ENCODE assay signal across 8 mouse cellular contexts in the genomic region with DNA sequence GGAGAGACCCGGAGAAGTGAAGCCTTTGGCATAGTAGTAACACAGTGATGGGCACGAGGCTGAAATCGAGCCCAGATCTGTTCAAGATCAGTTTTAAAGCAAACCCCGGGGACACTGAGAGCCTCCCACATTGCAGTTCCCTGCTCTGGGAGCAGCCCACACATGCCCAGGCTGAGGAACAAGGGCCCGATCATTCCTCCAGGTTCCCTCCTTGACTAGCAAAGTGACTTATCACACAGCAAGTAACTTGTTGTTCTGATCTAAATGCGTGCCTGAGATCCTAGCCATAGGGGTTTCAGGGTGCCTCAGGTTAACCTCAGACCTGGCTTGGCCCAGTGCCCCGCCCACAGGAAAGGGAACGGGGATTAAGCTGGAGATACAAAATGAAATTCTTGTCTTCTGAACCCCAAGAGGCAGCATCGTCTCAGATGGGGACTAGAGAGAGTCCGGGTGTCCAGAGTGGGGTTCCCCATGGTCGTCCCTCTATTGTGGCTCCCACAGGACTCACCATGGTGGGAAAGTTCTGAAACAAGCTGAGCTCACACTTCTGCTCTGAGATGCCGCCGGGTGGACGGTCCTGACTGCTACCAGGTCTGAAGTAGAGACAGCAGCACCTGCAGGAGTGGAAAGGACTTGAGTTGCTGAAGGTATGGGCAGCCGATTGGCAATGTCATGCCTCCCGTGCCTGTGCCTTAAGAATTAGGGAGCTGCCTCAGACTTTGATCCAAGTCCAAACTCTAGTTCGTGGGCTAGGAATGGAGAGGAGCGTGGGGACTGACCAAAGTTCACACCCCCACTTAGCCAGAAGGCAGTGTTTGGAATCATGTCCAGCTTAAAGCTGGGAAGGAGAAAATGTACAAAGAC. TPM values are rescaled to one million over a fixed set of nuclear protein-coding genes. Genes with fewer than 3 reads are reported as not detected.
DNase-seq lines count a peak whose midpoint lies in the region; ATAC-seq and TF ChIP-seq lines count a peak whose summit lies in the region.

No protein-coding gene starts in this region.

- H3K27ac ChIP-seq in forebrain, embryonic 12.5 days = peak overlapping the region; percentile 93; the same call in 1 of the 2 replicates
- H3K27ac ChIP-seq in forebrain, embryonic 14.5 days (ENCODE audit: low read depth, low read length) = no peak overlapping the region
- H3K27ac ChIP-seq in heart, embryonic 15.5 days = peak overlapping the region; percentile 97
- no peak overlapping the region for H3K27ac ChIP-seq in stomach, postnatal 0 days (replicated peaks)

- H3K36me3 ChIP-seq in forebrain, embryonic 12.5 days (replicated peaks) = peaks cover 31% of the 10 kb centered on the region
- H3K36me3 ChIP-seq in forebrain, embryonic 14.5 days (ENCODE audit: control insufficient read depth, insufficient read depth, low read length) = peaks cover 17% of the 10 kb centered on the region
- H3K36me3 ChIP-seq in E14TG2a.4 (ENCODE audit: insufficient read depth, low read length) = peaks cover 49% of the 10 kb centered on the region
- peaks cover 16% of the 10 kb centered on the region for H3K36me3 ChIP-seq in heart, embryonic 15.5 days
- H3K36me3 ChIP-seq in stomach, postnatal 0 days (ENCODE audit: control insufficient read depth, insufficient read depth, low read length) = peaks cover 10% of the 10 kb centered on the region; the same call in 1 of the 2 replicates

- DNase-seq in forebrain, embryonic 14.5 days (ENCODE audit: low spot score) = no peak
- DNase-seq in large intestine, adult 2 months (ENCODE audit: low read depth, low spot score) = peak; percentile 19
- no peak for DNase-seq in stomach, postnatal 0 days (ENCODE audit: low spot score)
- no peak for DNase-seq in T-cell, adult 2 months (ENCODE audit: low spot score)

- H3K4me2 ChIP-seq in forebrain, embryonic 12.5 days = no peak overlapping the region
- no peak overlapping the region for H3K4me2 ChIP-seq in forebrain, embryonic 14.5 days (ENCODE audit: low read length)
- no peak overlapping the region for H3K4me2 ChIP-seq in heart, embryonic 15.5 days
- peak overlapping the region; percentile 69; the same call in 1 of the 2 replicates for H3K4me2 ChIP-seq in stomach, postnatal 0 days (replicated peaks; ENCODE audit: low read depth)

- H3K27me3 ChIP-seq in forebrain, embryonic 12.5 days = no peaks in the 10 kb centered on the region
- H3K27me3 ChIP-seq in forebrain, embryonic 14.5 days (replicated peaks; ENCODE audit: control insufficient read depth, insufficient read depth, low read length) = no peaks in the 10 kb centered on the region
- no peaks in the 10 kb centered on the region for H3K27me3 ChIP-seq in E14TG2a.4 (ENCODE audit: insufficient read depth, low read length)
- no peaks in the 10 kb centered on the region for H3K27me3 ChIP-seq in heart, embryonic 15.5 days
- no peaks in the 10 kb centered on the region for H3K27me3 ChIP-seq in stomach, postnatal 0 days (ENCODE audit: control insufficient read depth, insufficient read depth, low read length)

- H3K4me1 ChIP-seq in forebrain, embryonic 12.5 days = peaks cover 43% of the 10 kb centered on the region
- H3K4me1 ChIP-seq in forebrain, embryonic 14.5 days (ENCODE audit: control insufficient read depth, insufficient read depth, low read length) = peaks cover 19% of the 10 kb centered on the region
- H3K4me1 ChIP-seq in E14TG2a.4 (replicated peaks; ENCODE audit: low read depth, low read length) = peaks cover 76% of the 10 kb centered on the region
- H3K4me1 ChIP-seq in heart, embryonic 15.5 days (replicated peaks) = peaks cover 45% of the 10 kb centered on the region
- peaks cover 8% of the 10 kb centered on the region; the same call in 1 of the 2 replicates for H3K4me1 ChIP-seq in stomach, postnatal 0 days (replicated peaks; ENCODE audit: control insufficient read depth, insufficient read depth)

- H3K9ac ChIP-seq in forebrain, embryonic 12.5 days = 0 out of 2 replicates have a peak overlapping the region, but pooled peaks have one; percentile 95
- H3K9ac ChIP-seq in forebrain, embryonic 14.5 days (ENCODE audit: low read length) = no peak overlapping the region
- H3K9ac ChIP-seq in heart, embryonic 15.5 days = peak overlapping the region; percentile 83; the same call in 1 of the 2 replicates
- H3K9ac ChIP-seq in stomach, postnatal 0 days (ENCODE audit: low read length) = peak overlapping the region; percentile 74

- 85% methylated on average over 18 of the region's 18 CpGs for WGBS in forebrain, embryonic 12.5 days
- WGBS in forebrain, embryonic 14.5 days = 87% methylated on average over 18 of the region's 18 CpGs
- 74% methylated on average over 18 of the region's 18 CpGs for WGBS in heart, embryonic 15.5 days
- WGBS in large intestine, adult 2 months = 60% methylated on average over 18 of the region's 18 CpGs
- WGBS in stomach, postnatal 0 days = 77% methylated on average over 18 of the region's 18 CpGs

- no peaks in the 10 kb centered on the region for H3K9me3 ChIP-seq in forebrain, embryonic 12.5 days
- H3K9me3 ChIP-seq in forebrain, embryonic 14.5 days (replicated peaks; ENCODE audit: control insufficient read depth, low read length) = no peaks in the 10 kb centered on the region
- no peaks in the 10 kb centered on the region for H3K9me3 ChIP-seq in E14TG2a.4 (ENCODE audit: low read length)
- no peaks in the 10 kb centered on the region for H3K9me3 ChIP-seq in heart, embryonic 15.5 days (replicated peaks)
- no peaks in the 10 kb centered on the region for H3K9me3 ChIP-seq in stomach, postnatal 0 days (ENCODE audit: control insufficient read depth, low read length)

- no peak for ATAC-seq in forebrain, embryonic 12.5 days (ENCODE audit: low FRiP score)
- no peak for ATAC-seq in forebrain, embryonic 14.5 days
- ATAC-seq in heart, embryonic 15.5 days (replicated peaks; ENCODE audit: insufficient number of reproducible peaks, insufficient read depth, low FRiP score, low read depth) = no peak
- ATAC-seq in stomach, postnatal 0 days (ENCODE audit: low FRiP score, low TSS enrichment) = no peak
- no peak for ATAC-seq in megakaryocyte-erythroid progenitor cell, adult 5-6 weeks (replicated peaks; ENCODE audit: low FRiP score, low TSS enrichment, poor library complexity, severe bottlenecking)

- no peak for TF ChIP-seq CTCF in E14TG2a.4 (conservative IDR thresholded peaks at IDR 0.05; ENCODE audit: low read length)
- TF ChIP-seq CTCF in stomach, postnatal 0 days (IDR thresholded peaks at IDR 0.05; ENCODE audit: low read depth) = no peak

- H3K4me3 ChIP-seq in forebrain, embryonic 12.5 days (replicated peaks) = no peak overlapping the region
- H3K4me3 ChIP-seq in forebrain, embryonic 14.5 days (ENCODE audit: low read depth, low read length) = no peak overlapping the region
- peak overlapping the region; percentile 99 for H3K4me3 ChIP-seq in E14TG2a.4 (replicated peaks; ENCODE audit: low read length)
- no peak overlapping the region for H3K4me3 ChIP-seq in heart, embryonic 15.5 days
- no peak overlapping the region for H3K4me3 ChIP-seq in stomach, postnatal 0 days (ENCODE audit: low read depth, low read length)

- no peak for TF ChIP-seq EP300 in stomach, postnatal 0 days (optimal IDR thresholded peaks at IDR 0.05)

RNA-seq across cellular contexts. Expression of a gene that starts 1.2 kb away (rescaled TPM):
- 389 and 413 TPM in 2 replicates for polyA plus RNA-seq in forebrain, embryonic 12.5 days (2016; fragmentation: Nextera tagmentation; extraction: Ambion mirVana)
- 283 and 296 TPM in 2 replicates for polyA plus RNA-seq in forebrain, embryonic 14.5 days (2014; fragmentation: Nextera tagmentation; extraction: Ambion mirVana)
- 204 and 272 TPM in 2 replicates for polyA plus RNA-seq in heart, embryonic 15.5 days (2015; fragmentation: Nextera tagmentation; extraction: Ambion mirVana)
- 93.2 and 120 TPM in 2 replicates for polyA plus RNA-seq in large intestine, adult 2 months (2012; rRNA removed)
- 108 and 110 TPM in 2 replicates for polyA plus RNA-seq in stomach, postnatal 0 days (2015; fragmentation: Nextera tagmentation; extraction: Ambion mirVana)
- 229 and 288 TPM in 2 replicates for total RNA-seq in megakaryocyte-erythroid progenitor cell, adult 5-6 weeks (2014; fragmentation: Nextera tagmentation)
- 535 and 656 TPM in 2 replicates for total RNA-seq in megakaryocyte-erythroid progenitor cell, adult 5-6 weeks (2017)

RNA-seq across cellular contexts. Expression of a gene that starts 1.6 kb away (rescaled TPM):
- polyA plus RNA-seq in forebrain, embryonic 12.5 days (2016; fragmentation: Nextera tagmentation; extraction: Ambion mirVana) = 20.5 and 22.9 TPM in 2 replicates
- 25.4 and 25.7 TPM in 2 replicates for polyA plus RNA-seq in forebrain, embryonic 14.5 days (2014; fragmentation: Nextera tagmentation; extraction: Ambion mirVana)
- 8.5 and 11.9 TPM in 2 replicates for polyA plus RNA-seq in heart, embryonic 15.5 days (2015; fragmentation: Nextera tagmentation; extraction: Ambion mirVana)
- polyA plus RNA-seq in large intestine, adult 2 months (2012; rRNA removed) = 115 and 227 TPM in 2 replicates
- 6.3 and 6.7 TPM in 2 replicates for polyA plus RNA-seq in stomach, postnatal 0 days (2015; fragmentation: Nextera tagmentation; extraction: Ambion mirVana)
- 9.0 and 9.6 TPM in 2 replicates for total RNA-seq in megakaryocyte-erythroid progenitor cell, adult 5-6 weeks (2014; fragmentation: Nextera tagmentation)
- 1.9 and 4.2 TPM in 2 replicates for total RNA-seq in megakaryocyte-erythroid progenitor cell, adult 5-6 weeks (2017)

RNA-seq across cellular contexts. Expression of a gene that starts 26.7 kb away (rescaled TPM):
- 49.0 and 52.8 TPM in 2 replicates for polyA plus RNA-seq in forebrain, embryonic 12.5 days (2016; fragmentation: Nextera tagmentation; extraction: Ambion mirVana)
- polyA plus RNA-seq in forebrain, embryonic 14.5 days (2014; fragmentation: Nextera tagmentation; extraction: Ambion mirVana) = 42.4 and 49.9 TPM in 2 replicates
- 21.4 and 26.2 TPM in 2 replicates for polyA plus RNA-seq in heart, embryonic 15.5 days (2015; fragmentation: Nextera tagmentation; extraction: Ambion mirVana)
- polyA plus RNA-seq in large intestine, adult 2 months (2012; rRNA removed) = 8.0 and 8.8 TPM in 2 replicates
- polyA plus RNA-seq in stomach, postnatal 0 days (2015; fragmentation: Nextera tagmentation; extraction: Ambion mirVana) = 11.4 and 12.2 TPM in 2 replicates
- total RNA-seq in megakaryocyte-erythroid progenitor cell, adult 5-6 weeks (2014; fragmentation: Nextera tagmentation) = 24.4 and 51.9 TPM in 2 replicates
- total RNA-seq in megakaryocyte-erythroid progenitor cell, adult 5-6 weeks (2017) = 7.2 and 8.8 TPM in 2 replicates

RNA-seq across cellular contexts. Expression of a gene that starts 26.9 kb away (rescaled TPM):
- 17.1 and 18.1 TPM in 2 replicates for polyA plus RNA-seq in forebrain, embryonic 12.5 days (2016; fragmentation: Nextera tagmentation; extraction: Ambion mirVana)
- 21.9 and 22.3 TPM in 2 replicates for polyA plus RNA-seq in forebrain, embryonic 14.5 days (2014; fragmentation: Nextera tagmentation; extraction: Ambion mirVana)
- polyA plus RNA-seq in heart, embryonic 15.5 days (2015; fragmentation: Nextera tagmentation; extraction: Ambion mirVana) = 15.4 and 21.8 TPM in 2 replicates
- 40.4 and 43.2 TPM in 2 replicates for polyA plus RNA-seq in large intestine, adult 2 months (2012; rRNA removed)
- polyA plus RNA-seq in stomach, postnatal 0 days (2015; fragmentation: Nextera tagmentation; extraction: Ambion mirVana) = 15.7 and 16.7 TPM in 2 replicates
- total RNA-seq in megakaryocyte-erythroid progenitor cell, adult 5-6 weeks (2014; fragmentation: Nextera tagmentation) = 17.7 and 27.3 TPM in 2 replicates
- total RNA-seq in megakaryocyte-erythroid progenitor cell, adult 5-6 weeks (2017) = 7.6 and 11.9 TPM in 2 replicates

RNA-seq across cellular contexts. Expression of a gene that starts 30.1 kb away (rescaled TPM):
- polyA plus RNA-seq in forebrain, embryonic 12.5 days (2016; fragmentation: Nextera tagmentation; extraction: Ambion mirVana) = 0.44 and 0.45 TPM in 2 replicates
- polyA plus RNA-seq in forebrain, embryonic 14.5 days (2014; fragmentation: Nextera tagmentation; extraction: Ambion mirVana) = 0.19 and 0.26 TPM in 2 replicates
- 0.82 and 1.5 TPM in 2 replicates for polyA plus RNA-seq in heart, embryonic 15.5 days (2015; fragmentation: Nextera tagmentation; extraction: Ambion mirVana)
- polyA plus RNA-seq in large intestine, adult 2 months (2012; rRNA removed) = 1.3 and 6.0 TPM in 2 replicates
- 0.51 and 0.61 TPM in 2 replicates for polyA plus RNA-seq in stomach, postnatal 0 days (2015; fragmentation: Nextera tagmentation; extraction: Ambion mirVana)
- total RNA-seq in megakaryocyte-erythroid progenitor cell, adult 5-6 weeks (2014; fragmentation: Nextera tagmentation) = 0.90 and 0.99 TPM in 2 replicates
- not detected in 2 replicates for total RNA-seq in megakaryocyte-erythroid progenitor cell, adult 5-6 weeks (2017)

Comparison
In these comparisons a context has a peak if more than half of its experiments do, and no peak if none do; other contexts are left out.
1. H3K27ac ChIP-seq: peak in forebrain, embryonic 12.5 days (single experiment) and heart, embryonic 15.5 days (single experiment); none in forebrain, embryonic 14.5 days (single experiment) and stomach, postnatal 0 days (single experiment).